In genomic region chr13:101764111-101764510, GRCm38 (mm10) we compare ENCODE assay signal across 8 mouse cellular contexts. TPM values are rescaled to one million over a fixed set of nuclear protein-coding genes. Genes with fewer than 3 reads are reported as not detected.
DNase-seq lines count a peak whose midpoint lies in the region; ATAC-seq lines count a peak whose summit lies in the region.
"Had no signal": no experiment of that assay in that cellular context is flagged by ENCODE, and none has a peak within 500 bp of the region (broad histone marks: within the 10 kb centered on the region; RNA-seq: fewer than 3 reads in every experiment).

No protein-coding gene starts in this region.

- 61% methylated on average over 5 of the region's 5 CpGs for WGBS in limb, embryonic 12.5 days
- WGBS in limb, embryonic 10.5 days = 73% methylated on average over 5 of the region's 5 CpGs
- WGBS in hindbrain, embryonic 16.5 days = 63% methylated on average over 5 of the region's 5 CpGs
- WGBS in kidney, embryonic 16.5 days = 33% methylated on average over 5 of the region's 5 CpGs
- 58% methylated on average over 5 of the region's 5 CpGs for WGBS in neural tube, embryonic 13.5 days

- H3K4me3 ChIP-seq in limb, embryonic 12.5 days (replicated peaks) = no peak overlapping the region
- no peak overlapping the region for H3K4me3 ChIP-seq in limb, embryonic 10.5 days
- H3K4me3 ChIP-seq in hindbrain, embryonic 16.5 days (ENCODE audit: low read length) = no peak overlapping the region
- H3K4me3 ChIP-seq in kidney, embryonic 16.5 days (ENCODE audit: low read length) = no peak overlapping the region; the same call in 1 of the 2 replicates
- peak overlapping the region; percentile 7; the same call in 1 of the 2 replicates for H3K4me3 ChIP-seq in neural tube, embryonic 13.5 days
- H3K4me3 ChIP-seq: forebrain, embryonic 12.5 days had no signal

- H3K4me2 ChIP-seq in limb, embryonic 12.5 days = peak overlapping the region; percentile 4; the same call in 1 of the 2 replicates
- peak overlapping the region; percentile 28 for H3K4me2 ChIP-seq in hindbrain, embryonic 16.5 days (ENCODE audit: low read length)
- peak overlapping the region; percentile 37 for H3K4me2 ChIP-seq in kidney, embryonic 16.5 days (replicated peaks; ENCODE audit: low read depth, low read length)
- H3K4me2 ChIP-seq in neural tube, embryonic 13.5 days = peak overlapping the region; percentile 88
- H3K4me2 ChIP-seq: forebrain, embryonic 12.5 days had no signal

- no peaks in the 10 kb centered on the region for H3K36me3 ChIP-seq in limb, embryonic 12.5 days
- no peaks in the 10 kb centered on the region for H3K36me3 ChIP-seq in limb, embryonic 10.5 days
- H3K36me3 ChIP-seq in hindbrain, embryonic 16.5 days (ENCODE audit: control insufficient read depth, insufficient read depth, low read length) = no peaks in the 10 kb centered on the region
- no peaks in the 10 kb centered on the region for H3K36me3 ChIP-seq in kidney, embryonic 16.5 days (ENCODE audit: insufficient read depth, low read length)
- H3K36me3 ChIP-seq in neural tube, embryonic 13.5 days = no peaks in the 10 kb centered on the region
- H3K36me3 ChIP-seq: forebrain, embryonic 12.5 days had no signal

- H3K27me3 ChIP-seq in limb, embryonic 12.5 days = no peaks in the 10 kb centered on the region; the same call in 1 of the 2 replicates
- peaks cover 9% of the 10 kb centered on the region; the same call in 1 of the 2 replicates for H3K27me3 ChIP-seq in limb, embryonic 10.5 days (ENCODE audit: low read depth, poor library complexity, severe bottlenecking)
- H3K27me3 ChIP-seq in hindbrain, embryonic 16.5 days (replicated peaks; ENCODE audit: control insufficient read depth, insufficient read depth, low read length) = no peaks in the 10 kb centered on the region
- no peaks in the 10 kb centered on the region for H3K27me3 ChIP-seq in kidney, embryonic 16.5 days (ENCODE audit: insufficient read depth, low read length)
- no peaks in the 10 kb centered on the region for H3K27me3 ChIP-seq in neural tube, embryonic 13.5 days

- no peaks in the 10 kb centered on the region for H3K9me3 ChIP-seq in limb, embryonic 12.5 days
- H3K9me3 ChIP-seq in limb, embryonic 10.5 days (replicated peaks) = no peaks in the 10 kb centered on the region
- H3K9me3 ChIP-seq in hindbrain, embryonic 16.5 days (ENCODE audit: control insufficient read depth, low read length) = no peaks in the 10 kb centered on the region
- H3K9me3 ChIP-seq in kidney, embryonic 16.5 days (ENCODE audit: low read length) = no peaks in the 10 kb centered on the region
- H3K9me3 ChIP-seq in neural tube, embryonic 13.5 days = no peaks in the 10 kb centered on the region
- H3K9me3 ChIP-seq: forebrain, embryonic 12.5 days had no signal

- ATAC-seq in limb, embryonic 12.5 days (ENCODE audit: insufficient number of reproducible peaks, insufficient read depth, low FRiP score, low TSS enrichment, low read depth) = no peak
- no peak for ATAC-seq in hindbrain, embryonic 16.5 days
- ATAC-seq in kidney, embryonic 16.5 days (ENCODE audit: low FRiP score, low TSS enrichment) = no peak
- ATAC-seq in neural tube, embryonic 13.5 days (ENCODE audit: low read depth) = no peak

- no peak overlapping the region for H3K27ac ChIP-seq in limb, embryonic 12.5 days
- no peak overlapping the region for H3K27ac ChIP-seq in limb, embryonic 10.5 days
- no peak overlapping the region for H3K27ac ChIP-seq in hindbrain, embryonic 16.5 days (ENCODE audit: low read depth, low read length)
- H3K27ac ChIP-seq in kidney, embryonic 16.5 days (ENCODE audit: low read length) = peak overlapping the region; percentile 57; the same call in 1 of the 2 replicates
- H3K27ac ChIP-seq in neural tube, embryonic 13.5 days (replicated peaks) = no peak overlapping the region
- H3K27ac ChIP-seq: forebrain, embryonic 12.5 days had no signal

- H3K9ac ChIP-seq in limb, embryonic 12.5 days (replicated peaks) = no peak overlapping the region
- H3K9ac ChIP-seq in hindbrain, embryonic 16.5 days (ENCODE audit: low read depth, low read length) = no peak overlapping the region
- H3K9ac ChIP-seq in kidney, embryonic 16.5 days (replicated peaks; ENCODE audit: low read length) = 0 out of 2 replicates have a peak overlapping the region, but pooled peaks have one; percentile 24
- peak overlapping the region; percentile 32 for H3K9ac ChIP-seq in neural tube, embryonic 13.5 days
- H3K9ac ChIP-seq: forebrain, embryonic 12.5 days had no signal

- H3K4me1 ChIP-seq in limb, embryonic 12.5 days (replicated peaks) = peaks cover 34% of the 10 kb centered on the region
- H3K4me1 ChIP-seq in limb, embryonic 10.5 days = peaks cover 54% of the 10 kb centered on the region
- H3K4me1 ChIP-seq in hindbrain, embryonic 16.5 days (ENCODE audit: control insufficient read depth, insufficient read depth, low read depth, low read length) = peaks cover 38% of the 10 kb centered on the region
- H3K4me1 ChIP-seq in kidney, embryonic 16.5 days (ENCODE audit: insufficient read depth, low read length) = peaks cover 66% of the 10 kb centered on the region
- peaks cover 78% of the 10 kb centered on the region for H3K4me1 ChIP-seq in neural tube, embryonic 13.5 days (replicated peaks)

- DNase-seq in limb, embryonic 10.5 days (ENCODE audit: low spot score) = no peak
- no peak for DNase-seq in layer of hippocampus, adult 8-10 months (ENCODE audit: low spot score in 2 of 2)
- DNase-seq in thymus, postnatal 25 days = no peak

RNA-seq across cellular contexts. Expression of gene Pik3r1, which starts 3.9 kb away (rescaled TPM):
- polyA plus RNA-seq in limb, embryonic 12.5 days (2016; fragmentation: Nextera tagmentation; extraction: Ambion mirVana) = 20.7 and 21.4 TPM in 2 replicates
- 9.8 and 13.9 TPM in 2 replicates for polyA plus RNA-seq in limb, embryonic 10.5 days (2016; fragmentation: Nextera tagmentation; extraction: Ambion mirVana)
- polyA plus RNA-seq in hindbrain, embryonic 16.5 days (2015; fragmentation: Nextera tagmentation; extraction: Ambion mirVana) = 51.3 and 51.6 TPM in 2 replicates
- 38.0 and 42.3 TPM in 2 replicates for polyA plus RNA-seq in kidney, embryonic 16.5 days (2015; fragmentation: Nextera tagmentation; extraction: Ambion mirVana)
- polyA plus RNA-seq in neural tube, embryonic 13.5 days (2015; fragmentation: Nextera tagmentation; extraction: Ambion mirVana) = 47.9 and 57.3 TPM in 2 replicates
- total RNA-seq in layer of hippocampus, adult 8-10 months (2022) = 10 to 100 TPM; 73.3 to 88.6 (median 79.4) TPM

Comparison
In these comparisons a context has a peak if more than half of its experiments do, and no peak if none do; other contexts are left out.
1. H3K4me2 ChIP-seq: peak in every context shown above with its lines; median percentile 88 in neural tube, embryonic 13.5 days; 37 in kidney, embryonic 16.5 days; 28 in hindbrain, embryonic 16.5 days; 4 in limb, embryonic 12.5 days.
2. H3K9ac ChIP-seq: peak in kidney, embryonic 16.5 days (single experiment) and neural tube, embryonic 13.5 days (single experiment); none in limb, embryonic 12.5 days (single experiment) and hindbrain, embryonic 16.5 days (single experiment).